Mouse (Mus musculus): ENCODE data around the gene Mindy4.
"Not testable (repeated sequence)": the region's sequence is repeated elsewhere in the genome, so short reads cannot be mapped to it uniquely, and the experiment has no call there.

The Mindy4 gene

DNA sequence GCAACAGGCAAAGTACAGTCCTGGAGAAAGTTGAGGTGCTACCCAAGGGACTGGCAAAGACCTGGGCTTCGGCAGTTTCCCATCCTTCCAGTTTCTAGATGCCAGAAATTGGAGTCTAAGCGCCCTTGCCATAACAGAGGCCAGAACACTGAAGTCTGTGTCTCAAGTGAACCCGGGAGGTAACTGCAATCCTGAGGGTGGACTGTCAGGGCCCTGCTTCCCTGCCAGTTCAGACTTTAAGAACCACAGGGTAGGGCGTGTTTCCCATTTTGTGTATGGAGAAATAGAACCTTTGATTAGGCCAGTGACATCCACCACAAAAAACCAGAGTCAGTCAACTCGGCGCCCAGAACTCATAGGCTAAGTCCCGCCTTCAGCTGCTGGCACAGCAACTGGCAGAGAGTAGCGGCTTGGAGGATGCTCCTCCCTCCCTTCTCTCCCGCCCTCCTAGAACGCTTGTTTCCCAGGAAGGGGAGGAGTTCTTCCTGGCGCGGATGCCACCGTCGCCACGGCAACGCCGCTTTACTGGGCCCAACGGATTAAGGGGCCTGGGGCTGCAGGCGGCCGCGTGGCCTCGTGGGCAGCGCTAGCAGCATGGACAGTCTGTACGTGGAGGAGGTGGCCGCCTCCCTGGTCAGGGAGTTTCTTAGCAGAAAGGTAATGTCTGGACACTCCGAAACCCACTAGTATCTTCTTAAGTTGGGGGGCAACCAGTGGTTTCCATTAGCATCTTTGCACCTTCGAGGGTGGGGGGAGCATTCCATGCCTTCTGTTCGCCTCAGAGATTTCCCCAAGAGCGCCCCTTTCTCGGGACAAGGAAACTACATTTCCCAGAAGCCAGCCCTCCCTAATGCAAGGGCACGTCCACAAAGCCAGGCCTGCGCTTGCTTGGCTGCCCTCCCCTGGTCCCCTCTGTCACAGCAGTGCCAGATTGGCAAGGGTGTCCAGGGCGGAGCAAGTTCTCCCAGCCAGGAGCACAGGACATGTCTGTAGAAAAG, at the start of gene Mindy4:
Gene Mindy4, plus strand, starts transcription at position 471 of the 998 bp plus-strand sequence.
- peak; percentile 95 for DNase-seq

DNA sequence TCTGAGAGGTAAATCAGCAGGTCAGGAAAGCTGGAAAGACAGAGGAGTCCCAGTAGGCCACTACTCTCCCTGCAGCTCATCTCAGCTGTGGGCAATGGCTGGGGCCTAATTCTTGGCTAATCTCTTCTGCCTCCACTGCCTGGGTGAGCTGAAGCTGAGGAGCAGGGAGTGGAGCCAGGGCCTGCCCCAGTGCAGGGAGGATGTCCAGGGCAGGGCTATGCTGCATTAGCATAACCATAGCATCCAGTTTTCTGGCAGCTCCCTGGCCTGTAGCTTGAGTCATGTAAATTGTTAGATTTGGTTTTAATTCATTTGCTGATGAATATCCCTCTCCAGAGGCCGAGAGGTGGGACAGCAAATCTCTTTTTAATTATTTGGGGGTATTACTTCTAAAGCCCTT, 43.9 kb upstream of the Mindy4 start:
- no peak for DNase-seq

DNA sequence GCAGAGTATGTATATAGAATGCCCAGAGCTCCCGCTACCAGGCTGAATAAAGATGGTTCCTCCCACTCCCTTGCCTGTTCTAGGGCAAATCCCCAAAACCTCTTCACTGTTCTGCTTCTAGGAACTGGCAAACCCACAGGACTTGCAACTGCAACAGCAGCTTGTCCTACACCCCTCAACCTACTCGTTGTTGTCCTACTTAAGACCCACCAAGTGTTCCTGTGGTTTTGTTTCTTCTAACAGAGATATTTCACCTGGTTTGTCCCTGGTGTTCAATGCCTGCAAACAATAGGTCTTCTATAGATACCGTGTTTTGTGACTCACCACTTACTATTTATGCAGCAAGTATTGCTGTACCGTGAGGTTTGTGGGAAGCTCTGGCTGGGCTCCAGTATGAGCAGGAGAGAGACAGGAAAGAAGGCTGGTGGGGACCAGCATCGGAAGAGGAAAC, 41.8 kb upstream of the Mindy4 start:
- no peak for DNase-seq

DNA sequence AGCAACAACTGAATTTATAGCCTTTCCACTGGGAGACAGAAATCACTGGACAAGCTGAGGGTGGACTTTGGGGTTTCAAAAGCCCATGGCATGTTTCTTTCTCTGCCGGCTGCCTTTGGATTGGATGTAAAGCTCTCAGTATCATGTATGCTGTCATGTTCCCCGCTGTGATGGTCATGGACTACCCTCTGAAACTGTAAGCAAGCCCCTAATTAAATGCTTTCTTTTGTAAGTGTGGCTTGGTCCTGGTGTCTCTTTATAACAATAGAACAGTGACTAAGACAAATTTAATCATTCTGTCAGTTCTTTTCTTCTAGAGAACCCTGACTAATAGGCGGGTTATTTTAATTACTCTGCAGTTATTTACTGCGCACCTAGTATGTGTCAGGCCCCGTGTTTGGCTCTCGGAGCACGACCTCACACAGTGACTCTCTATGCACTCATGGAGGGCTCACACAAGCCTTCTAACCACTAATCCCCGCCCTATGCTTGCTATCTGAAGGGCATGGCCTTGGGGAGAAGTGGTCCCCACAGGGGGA, 40.1 kb upstream of the Mindy4 start:
- no peak for DNase-seq

DNA sequence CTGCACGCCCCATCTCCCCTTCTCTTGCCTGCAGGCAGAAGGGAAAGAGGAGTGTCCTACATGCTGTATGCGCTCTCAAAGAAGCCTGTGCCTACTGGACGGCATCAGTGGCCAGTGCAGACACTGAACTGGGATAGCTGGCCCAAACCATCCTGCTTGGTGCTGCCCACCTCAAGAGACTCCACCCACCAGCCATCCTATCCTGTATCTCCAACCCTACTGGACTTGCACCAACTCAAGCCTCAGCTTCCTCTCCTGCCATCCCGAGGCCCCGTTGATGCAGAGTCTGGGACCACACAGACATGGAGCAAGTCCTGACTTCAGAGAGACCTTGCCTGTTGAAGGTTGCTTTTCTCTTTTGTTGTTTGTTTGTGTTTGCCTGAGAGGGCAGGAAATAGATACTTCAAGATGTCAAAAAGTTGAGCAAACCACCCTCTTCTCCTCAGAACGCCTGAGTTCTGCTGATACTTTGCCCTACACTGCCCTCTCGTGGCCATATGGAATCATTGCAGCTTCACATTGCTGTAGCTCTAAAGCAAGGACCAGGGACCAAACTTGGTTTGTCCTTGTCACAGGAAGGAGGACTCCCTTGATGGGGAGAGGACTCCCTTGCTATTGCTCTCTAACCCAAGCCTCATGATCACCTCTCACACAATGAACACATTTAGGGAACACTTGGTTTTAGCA, 36.3 kb upstream of the Mindy4 start:
- peak; percentile 84 for DNase-seq

DNA sequence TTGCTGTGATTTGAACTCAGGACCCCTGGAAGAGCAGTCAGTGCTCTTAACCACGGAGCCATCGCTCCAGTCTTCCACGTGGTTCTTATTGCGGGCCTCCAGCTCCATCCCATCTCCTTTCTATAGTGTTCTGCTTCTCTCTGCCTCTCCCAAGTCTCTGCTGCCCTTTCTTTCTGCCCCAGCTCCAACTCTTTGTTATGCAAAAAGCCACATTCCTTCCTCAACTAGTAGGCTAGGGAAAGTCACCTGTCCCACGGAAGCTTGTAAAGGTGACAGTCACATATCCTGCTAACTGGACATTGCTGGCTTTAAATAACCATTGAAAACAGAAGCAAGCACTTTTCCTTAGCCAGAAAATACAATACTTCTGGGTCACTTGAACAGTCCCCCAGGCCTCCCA, 33.4 kb upstream of the Mindy4 start:
- no peak for DNase-seq

DNA sequence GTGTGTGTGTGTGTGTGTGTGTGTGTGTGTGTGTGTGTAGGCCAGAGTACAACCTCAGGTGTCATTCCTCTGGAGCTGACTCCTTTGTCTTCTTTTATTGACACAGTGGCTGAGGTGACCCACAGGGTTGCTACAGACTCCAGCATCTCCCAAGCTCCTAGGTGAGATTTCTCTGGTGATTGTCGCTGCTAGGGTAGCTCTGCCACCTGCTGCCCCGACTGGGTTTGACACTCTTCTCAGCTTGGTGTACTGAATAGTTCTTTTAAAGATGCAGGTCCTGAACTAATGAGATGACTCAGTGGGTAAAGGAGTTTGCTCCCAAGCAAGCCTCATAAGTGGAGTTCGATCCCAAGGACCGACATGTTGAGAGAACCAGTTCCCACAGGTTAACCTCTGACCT, 31.5 kb upstream of the Mindy4 start:
- no peak for DNase-seq

DNA sequence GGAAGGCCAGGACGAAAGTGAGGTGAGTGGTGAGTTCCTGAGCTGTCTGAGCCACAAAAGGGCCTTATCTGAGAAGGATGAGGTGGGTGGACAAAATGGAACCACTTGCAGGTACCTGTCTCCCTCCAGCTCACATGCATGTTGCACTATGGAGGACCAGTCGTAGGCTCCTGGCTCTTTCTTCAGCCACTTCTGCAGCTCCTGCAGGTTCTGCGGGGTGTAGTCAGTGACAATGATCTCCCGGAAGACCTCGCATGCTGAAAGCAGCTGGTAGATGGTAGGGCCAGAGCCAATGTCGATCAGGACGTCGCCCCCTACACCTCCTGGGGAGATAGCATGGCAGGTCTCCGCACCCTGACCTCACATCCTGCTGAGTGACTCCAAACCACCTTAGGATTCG, 30.0 kb upstream of the Mindy4 start:
- no peak for DNase-seq

DNA sequence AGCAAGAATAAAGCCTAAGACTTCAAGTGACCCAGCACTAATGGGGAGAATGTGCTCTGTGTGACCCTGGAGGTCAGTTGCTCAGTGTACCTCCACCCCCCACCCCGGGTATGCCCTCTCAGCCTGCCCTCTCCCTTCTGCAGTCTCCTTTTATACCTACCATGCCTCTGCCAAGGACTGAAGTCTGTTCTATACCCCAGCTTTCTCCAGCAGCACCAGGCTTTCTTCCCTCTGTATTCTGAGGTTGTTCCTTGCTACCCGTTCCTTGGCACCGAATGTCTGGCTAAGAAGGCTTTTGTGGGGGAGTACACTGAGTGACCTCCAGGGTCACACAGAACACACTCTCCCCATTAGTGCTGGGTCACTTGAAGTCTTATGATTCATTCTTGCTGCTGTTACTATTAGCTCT, 29.2 kb upstream of the Mindy4 start:
- no peak for DNase-seq

DNA sequence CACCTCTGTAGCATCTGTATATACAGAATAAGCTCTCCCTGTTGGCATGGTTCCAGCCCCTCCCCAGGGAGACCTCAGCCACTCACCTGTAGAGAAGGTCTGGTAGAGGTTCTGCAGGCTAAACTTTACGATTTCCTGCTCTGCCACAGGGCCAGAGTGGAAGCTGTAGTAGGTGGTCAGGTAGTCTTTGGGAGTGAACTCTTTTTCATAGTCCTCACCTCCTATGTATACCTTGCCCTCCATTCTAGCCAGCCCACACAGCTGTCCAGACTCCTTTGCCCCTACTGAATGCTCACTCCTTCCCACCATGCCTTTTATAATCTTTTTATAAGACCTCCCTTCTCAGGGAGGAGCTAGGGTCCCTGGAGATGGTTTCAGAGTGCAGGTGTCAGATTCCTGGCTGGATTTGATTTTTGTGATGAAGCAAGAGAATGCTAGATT, 28.4 kb upstream of the Mindy4 start, which contains the start of gene Inmt:
Gene Inmt, minus strand, starts transcription at position 303 of the 441 bp plus-strand sequence.
- DNase-seq: peak; percentile 53

DNA sequence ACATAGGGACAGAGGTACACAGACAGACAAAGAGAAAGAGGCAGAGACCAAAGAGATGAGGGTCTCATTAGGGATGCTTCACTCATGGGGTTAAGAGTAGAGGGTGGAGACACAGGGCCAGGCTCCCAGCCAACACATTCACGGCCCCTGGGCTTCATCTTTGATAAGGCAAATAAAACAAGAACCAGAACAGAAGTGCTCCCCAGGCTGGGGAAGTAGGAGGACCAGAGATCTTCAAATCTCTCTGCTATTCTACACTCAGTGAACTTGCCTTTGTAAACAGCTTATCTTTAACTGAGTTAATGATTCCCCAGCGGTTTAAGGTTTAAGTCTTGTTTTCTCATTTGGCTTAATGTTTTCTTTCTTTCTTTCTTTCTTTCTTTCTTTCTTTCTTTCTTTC, 27.7 kb upstream of the Mindy4 start:
- DNase-seq: no peak

DNA sequence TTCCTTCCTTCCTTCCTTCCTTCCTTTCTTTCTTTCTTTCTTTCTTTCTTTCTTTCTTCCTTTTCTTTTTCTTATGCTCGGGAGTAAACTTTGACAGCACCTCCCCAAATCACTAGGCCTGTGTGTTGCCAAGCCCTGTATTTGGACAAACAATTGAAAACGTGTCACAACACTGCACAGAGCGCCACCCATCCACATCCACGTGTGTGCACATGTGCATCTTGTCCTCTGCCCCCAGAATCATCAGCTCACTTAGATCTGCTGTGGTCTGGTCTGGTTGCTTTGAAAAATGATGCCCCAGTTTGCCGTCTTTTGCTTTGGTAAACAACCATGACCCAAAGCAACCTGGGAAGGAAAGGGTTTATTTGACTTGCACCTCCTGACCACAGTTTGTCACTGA, 27.3 kb upstream of the Mindy4 start:
- DNase-seq: peak; percentile 65

DNA sequence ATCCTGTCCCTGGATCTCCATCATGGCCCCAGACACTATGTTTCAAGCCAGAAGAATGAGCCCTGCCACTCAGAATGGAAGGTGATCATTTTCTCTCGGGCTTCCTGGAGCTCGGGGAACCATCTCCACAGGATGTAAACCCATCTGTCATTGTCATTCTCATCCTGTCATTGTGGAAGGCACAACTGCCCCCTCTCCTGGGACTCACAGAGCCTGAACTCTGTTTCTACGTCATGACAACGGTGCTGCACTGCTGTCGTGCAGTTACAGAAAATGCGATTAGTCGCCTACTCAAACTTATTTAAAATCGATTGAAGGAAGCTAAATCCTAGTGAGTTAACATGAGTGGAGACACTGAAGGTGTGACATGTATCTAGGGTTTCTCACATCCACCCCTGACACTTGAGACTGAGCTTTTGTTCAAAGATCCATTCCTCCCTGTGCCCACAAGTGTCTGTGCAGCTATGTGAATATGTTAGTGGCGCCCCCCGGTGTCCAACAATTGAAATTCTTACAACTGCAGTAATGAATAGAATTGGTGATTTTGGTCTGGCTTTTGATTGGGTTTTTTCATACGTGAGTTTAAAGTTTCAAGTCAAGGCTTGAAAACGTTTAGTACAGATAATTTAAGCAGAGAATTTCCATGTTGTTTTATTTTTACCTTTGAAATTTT, 26.0 kb upstream of the Mindy4 start:
- DNase-seq: peak; percentile 55

DNA sequence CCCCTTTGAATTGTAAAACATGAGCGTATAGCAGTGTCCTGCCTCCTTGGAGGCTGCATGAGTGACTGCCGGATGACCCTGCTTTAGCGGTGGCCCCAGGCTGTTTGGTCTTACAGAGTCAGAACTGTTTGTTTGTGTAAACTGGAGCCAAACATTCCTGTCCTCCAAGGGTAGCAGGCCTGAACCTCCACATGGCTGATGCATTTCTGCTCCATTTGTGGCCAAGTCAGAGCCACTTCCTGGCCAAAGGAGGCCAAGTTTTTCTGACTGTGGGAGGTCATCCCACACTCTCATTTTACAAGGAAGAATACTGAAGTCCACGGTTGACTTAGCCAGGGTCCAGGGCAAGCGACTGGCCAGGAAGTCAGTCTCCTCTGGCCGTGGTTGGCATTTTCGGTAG, 23.6 kb upstream of the Mindy4 start:
- peak; percentile 64 for DNase-seq

DNA sequence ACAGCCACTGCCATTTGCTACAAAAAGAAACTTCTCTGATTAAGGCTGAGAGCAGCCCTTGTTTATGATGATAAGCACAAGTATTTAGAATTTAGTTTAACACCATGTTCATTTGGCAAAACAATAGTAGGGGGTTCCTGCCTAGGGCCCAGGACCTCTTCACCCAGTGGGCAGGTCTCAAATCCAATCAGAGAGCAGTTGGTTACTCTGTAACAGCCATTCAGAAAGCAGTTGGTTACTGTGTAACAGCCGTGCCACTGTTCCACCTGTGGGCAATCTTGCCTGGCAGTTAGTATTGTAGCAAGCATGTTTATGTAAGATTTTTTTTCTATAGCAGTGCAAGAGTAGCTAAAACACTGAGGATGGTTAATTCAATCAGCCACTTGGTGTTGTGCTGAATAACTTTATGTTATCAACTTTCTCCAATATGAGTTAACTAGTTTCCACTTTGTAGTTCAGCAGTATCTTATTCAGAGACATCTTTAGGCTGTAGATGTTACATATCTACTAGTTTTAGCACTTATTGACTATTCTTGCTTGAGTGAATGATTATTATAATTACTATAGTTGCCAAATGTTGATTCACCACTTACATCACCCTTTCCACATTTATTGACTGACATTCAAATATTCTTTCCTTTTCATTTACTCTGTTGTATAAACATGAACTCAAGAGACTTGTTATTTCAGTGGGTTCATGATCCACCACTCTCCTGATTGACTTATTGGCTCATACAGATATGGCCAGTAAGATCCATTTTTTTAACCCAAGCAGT, 20.3 kb upstream of the Mindy4 start:
- no peak for DNase-seq

DNA sequence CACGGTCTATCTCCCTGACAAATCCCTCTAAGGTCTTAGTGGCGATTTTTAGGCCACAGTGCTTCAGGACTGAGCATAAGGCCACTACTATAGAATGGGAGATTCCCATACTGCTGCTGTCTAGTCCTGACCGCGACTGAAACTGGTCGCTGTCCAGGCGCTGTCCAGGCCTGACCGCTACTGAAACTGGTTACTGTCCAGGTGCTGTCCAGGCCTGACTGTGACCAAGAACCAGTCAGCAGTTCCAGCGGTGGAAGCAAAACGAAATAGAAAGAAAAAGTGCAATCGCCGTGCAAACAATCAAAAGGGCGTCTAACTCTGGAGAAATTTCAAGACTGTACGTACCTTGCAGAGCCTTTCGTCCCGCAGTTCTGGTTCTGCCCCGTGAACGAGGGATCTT, 15.4 kb upstream of the Mindy4 start:
- DNase-seq: not testable (repeated sequence)

DNA sequence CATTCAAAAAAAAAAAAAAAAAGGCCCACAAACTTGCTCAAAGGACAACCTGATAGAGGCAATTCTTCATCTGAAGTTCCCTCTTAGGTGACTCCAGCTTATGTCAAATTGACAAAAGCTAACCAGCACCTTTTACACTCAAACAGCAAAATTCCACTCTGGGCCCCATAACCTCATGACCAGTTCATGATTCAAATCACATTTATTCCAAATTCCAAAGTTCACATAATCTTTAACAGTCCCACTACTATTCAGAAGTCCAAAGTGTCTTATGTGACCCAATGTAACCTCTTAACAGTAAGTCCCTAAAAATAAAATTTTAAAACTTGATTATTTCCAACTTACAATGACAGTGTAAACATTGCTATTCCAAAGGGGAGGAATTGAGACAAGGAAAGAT, 13.8 kb upstream of the Mindy4 start:
- DNase-seq: no peak

DNA sequence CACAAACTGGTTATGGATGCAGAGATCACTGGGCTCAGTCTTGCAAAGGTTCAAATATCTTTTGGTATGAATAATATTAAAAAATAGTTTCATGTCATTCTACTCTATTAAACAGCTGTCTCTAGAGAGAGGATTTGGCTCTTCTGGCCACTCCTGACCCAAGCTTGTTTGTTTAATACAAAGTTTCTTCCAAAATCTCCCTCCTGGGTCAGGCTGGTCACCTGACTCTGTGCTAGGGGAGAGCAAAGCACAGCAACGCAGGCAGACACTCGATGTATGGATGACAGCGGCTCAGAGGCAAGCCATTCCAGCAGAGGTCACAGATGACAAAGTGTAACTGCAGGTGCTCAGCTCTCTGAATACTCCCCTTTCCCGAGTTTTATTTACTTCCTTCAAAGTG, 11.6 kb upstream of the Mindy4 start:
- DNase-seq: no peak

DNA sequence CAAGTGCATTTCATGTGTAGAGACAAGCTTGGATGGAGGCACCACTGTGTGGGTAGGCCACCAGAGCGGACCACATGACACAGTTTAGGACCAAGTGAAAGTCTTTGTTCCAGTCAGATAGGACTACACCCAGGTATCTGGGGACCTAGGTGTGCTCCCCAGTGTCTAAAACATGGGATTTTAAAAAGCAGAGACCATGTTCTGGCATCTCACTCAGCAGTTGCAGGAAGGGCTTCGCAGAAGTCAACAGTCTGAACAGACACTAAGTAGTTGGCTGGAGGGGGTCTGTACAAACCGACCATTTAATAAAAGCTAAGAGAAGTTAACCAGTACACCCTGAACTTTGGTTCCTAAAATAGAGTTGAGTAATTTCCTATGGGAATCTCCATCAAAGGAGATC, 10.0 kb upstream of the Mindy4 start:
- DNase-seq: no peak

DNA sequence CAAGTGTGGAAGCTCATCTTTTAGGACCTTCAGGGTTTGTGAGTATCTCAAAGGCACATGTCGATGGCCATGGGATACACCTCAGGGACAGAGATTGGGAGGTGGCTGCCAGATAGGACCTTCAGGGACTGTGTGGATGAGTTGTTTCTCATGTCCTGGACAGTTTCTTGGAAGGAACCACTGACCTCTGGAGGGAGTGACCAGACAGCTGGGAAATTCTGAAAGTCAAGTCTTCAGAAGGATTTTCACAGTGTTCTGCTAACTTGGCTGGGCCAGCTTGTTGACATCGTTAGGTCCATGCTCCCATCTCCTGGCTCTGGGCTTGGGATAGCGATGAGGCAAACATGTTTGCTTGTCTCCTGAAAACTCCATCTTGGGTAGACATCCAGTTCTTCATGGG, 4.1 kb upstream of the Mindy4 start:
- peak; percentile 73 for DNase-seq

DNA sequence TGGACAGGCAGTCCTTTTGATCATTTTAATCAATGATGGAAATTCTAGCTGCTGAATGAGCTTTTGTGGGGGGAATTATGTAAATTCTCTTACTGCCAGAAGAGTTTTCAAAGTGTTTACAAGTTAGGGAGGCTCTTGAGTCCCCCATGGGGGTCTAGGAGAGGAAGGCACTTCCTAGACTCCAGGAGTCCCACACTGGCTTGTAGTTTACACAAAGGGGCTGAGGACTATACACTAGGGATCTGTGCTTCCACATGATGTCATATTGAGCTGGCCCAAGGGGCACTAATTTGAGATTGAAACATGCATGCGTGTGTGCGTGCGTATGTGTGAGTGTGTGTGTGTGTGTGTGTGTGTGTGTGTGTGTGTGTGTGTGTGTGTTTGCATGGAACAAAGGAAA, 748 bp downstream of the Mindy4 start:
- no peak for DNase-seq

DNA sequence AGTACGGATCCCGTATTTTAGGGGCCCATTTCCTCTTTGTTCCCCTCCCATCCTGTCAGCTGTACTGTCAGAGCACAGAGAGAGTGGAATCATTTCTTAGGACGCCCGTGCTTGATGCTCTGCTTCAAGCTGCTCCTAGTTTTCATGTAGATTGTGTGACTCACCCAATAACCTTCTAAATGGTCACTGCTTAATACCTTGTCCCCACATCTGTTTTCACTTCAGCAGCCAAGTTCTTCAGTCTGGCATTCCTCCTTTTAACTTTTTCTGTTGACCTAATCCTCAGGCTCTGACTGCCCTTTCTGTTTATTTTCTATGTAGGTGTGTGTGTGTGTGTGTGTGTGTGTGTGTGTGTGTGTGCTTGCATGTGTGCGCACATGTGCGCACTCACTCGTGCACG, 4.6 kb downstream of the Mindy4 start:
- DNase-seq: no peak

Measured in lung, postnatal 36 days (tissue).